Mouse (Mus musculus) bone marrow, adult 2 months (tissue): ENCODE measurements around the gene Lpin2.

Experiments
- CTCF ChIP-seq: fragments of 200-500 bp; IDR thresholded peaks from 2 replicates; pipeline ENCODE4 v1.5.1; 2011; ENCODE audit warnings: low read length, control low read depth; ENCODE audit not compliant: control insufficient read depth, insufficient read depth
- POLR2A ChIP-seq: fragments of 200-500 bp; IDR thresholded peaks from 2 replicates; pipeline ENCODE4 v1.6.1; 2011; ENCODE audit warnings: low read depth, mild to moderate bottlenecking, control low read depth, low read length, borderline replicate concordance; ENCODE audit not compliant: control insufficient read depth

DNA sequence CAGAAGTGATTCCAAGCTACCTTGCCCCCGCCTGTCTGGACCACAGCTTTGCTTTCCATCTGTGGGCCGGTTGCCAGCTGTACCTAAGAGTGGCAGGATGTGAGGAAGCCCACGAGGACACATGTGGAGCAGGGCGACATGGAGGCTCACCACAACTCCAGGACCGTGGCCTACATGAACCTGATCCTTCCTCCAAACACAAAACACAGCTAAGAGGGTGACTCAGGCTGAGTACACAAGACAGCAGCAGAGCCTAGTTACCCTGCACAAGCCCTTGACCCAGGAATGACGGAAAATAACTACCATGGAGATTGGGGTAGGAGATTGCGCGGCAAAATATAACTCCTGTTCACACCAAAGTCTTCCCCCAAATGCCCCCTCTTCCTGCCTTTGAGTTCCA lies 85.0 kb downstream of the Lpin2 start:
- TF ChIP-seq CTCF (no peak), POLR2A (no peak)
